In the genomic region with DNA sequence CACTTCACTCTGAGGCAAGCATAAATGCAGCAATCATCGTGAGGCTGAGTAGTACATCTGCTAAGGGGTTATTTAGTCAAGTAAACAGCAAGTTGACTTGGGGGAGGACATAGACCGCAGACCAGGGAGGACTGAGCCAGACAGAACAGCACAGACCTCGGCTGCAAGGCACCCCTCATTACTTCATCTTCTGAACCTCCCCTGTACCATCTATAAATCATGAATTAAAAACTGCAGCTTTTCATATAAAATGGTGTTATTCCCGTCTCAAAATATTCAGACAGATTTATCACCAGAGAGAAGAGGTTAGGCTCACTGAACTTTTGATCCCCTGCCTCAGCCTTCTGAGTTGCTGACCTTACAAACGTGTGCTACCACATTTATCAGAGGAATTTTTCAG, we compare ENCODE assay signal across 23 mouse cellular contexts.
"Had no signal": no experiment of that assay in that cellular context is flagged by ENCODE, and none has a peak within 500 bp of the region (broad histone marks: within the 10 kb centered on the region; RNA-seq: fewer than 3 reads in every experiment).

No protein-coding gene starts in this region.

- H3K4me2 ChIP-seq: heart, embryonic 11.5 days; heart, embryonic 13.5 days; heart, embryonic 15.5 days; hindbrain, embryonic 13.5 days; hindbrain, embryonic 15.5 days; limb, embryonic 13.5 days; limb, embryonic 15.5 days; liver, embryonic 12.5 days had no signal

- ATAC-seq: forebrain, postnatal 0 days; hindbrain, postnatal 0 days; intestine, embryonic 16.5 days; liver, embryonic 12.5 days had no signal

- H3K27me3 ChIP-seq: heart, embryonic 13.5 days; heart, embryonic 15.5 days; hindbrain, embryonic 13.5 days; hindbrain, embryonic 15.5 days; limb, embryonic 13.5 days; limb, embryonic 15.5 days; liver, embryonic 12.5 days had no signal

- DNase-seq: forebrain, postnatal 0 days; gastrocnemius, postnatal 14 days; gastrocnemius, postnatal 36 days; heart, adult 11 months; heart, adult 2 months; heart, postnatal 14 days; heart, postnatal 36 days; kidney, adult 11 months; kidney, adult 8-10 months; kidney, postnatal 36 days; layer of hippocampus, adult 9-11 months; layer of hippocampus, postnatal 36 days; left cerebral cortex, postnatal 4 days had no signal

- H3K9me3 ChIP-seq: hindbrain, embryonic 13.5 days; hindbrain, embryonic 15.5 days; liver, embryonic 12.5 days had no signal

- H3K4me3 ChIP-seq: heart, adult 2 months; heart, embryonic 13.5 days; heart, embryonic 15.5 days; hindbrain, embryonic 13.5 days; hindbrain, embryonic 15.5 days; limb, embryonic 13.5 days; limb, embryonic 15.5 days; liver, embryonic 12.5 days had no signal

- H3K36me3 ChIP-seq: heart, embryonic 15.5 days; hindbrain, embryonic 13.5 days; hindbrain, embryonic 15.5 days; limb, embryonic 13.5 days; limb, embryonic 15.5 days; liver, embryonic 12.5 days had no signal

- H3K27ac ChIP-seq: heart, adult 2 months; heart, embryonic 13.5 days; heart, embryonic 15.5 days; hindbrain, embryonic 13.5 days; hindbrain, embryonic 15.5 days; hindbrain, postnatal 0 days; limb, embryonic 13.5 days; limb, embryonic 15.5 days; liver, embryonic 12.5 days had no signal

- H3K4me1 ChIP-seq: liver, embryonic 12.5 days had no signal

- H3K9ac ChIP-seq: forebrain, postnatal 0 days; heart, embryonic 13.5 days; heart, embryonic 15.5 days; hindbrain, embryonic 13.5 days; hindbrain, embryonic 15.5 days; limb, embryonic 13.5 days; limb, embryonic 15.5 days; liver, embryonic 12.5 days had no signal
